Mouse (Mus musculus): ENCODE data around the gene Ift46. TPM values are rescaled to one million over a fixed set of nuclear protein-coding genes. Genes with fewer than 3 reads are reported as not detected.
A peak's percentile ranks its signal among the peaks of the same experiment; 100 is the strongest.

The Ift46 gene
- polyA plus RNA-seq, 1 experiment from 2014 or later, result 152 TPM

GRCm38 (mm10) chr9:44723008-44723407 is 44.7 kb upstream of the Ift46 start:
- Histone ChIP-seq H3K9me3 (ENCODE audit: control insufficient read depth, low read length) (no peaks in the 10 kb centered on the region), H3K27ac (replicated peaks; ENCODE audit: low read depth, low read length) (0 out of 2 replicates have a peak overlapping the region, but pooled peaks have one; percentile 15), H3K27me3 (ENCODE audit: control insufficient read depth, insufficient read depth, low read length) (no peaks in the 10 kb centered on the region), H3K4me3 (ENCODE audit: low read depth, low read length) (no peak overlapping the region), H3K4me2 (ENCODE audit: low read depth, severe bottlenecking) (no peak overlapping the region), H3K4me1 (ENCODE audit: control insufficient read depth, insufficient read depth, low read length) (peaks cover 20% of the 10 kb centered on the region), H3K9ac (ENCODE audit: low read length) (no peak overlapping the region), H3K36me3 (ENCODE audit: control insufficient read depth, insufficient read depth, low read length) (peaks cover 7% of the 10 kb centered on the region; the same call in 1 of the 2 replicates)
- WGBS, result 51% methylated on average over 7 of the region's 7 CpGs
- DNase-seq (ENCODE audit: low spot score) (no peak), ATAC-seq (ENCODE audit: insufficient number of reproducible peaks, low FRiP score, low TSS enrichment, low read depth) (no peak)

- no peaks in the 10 kb centered on the region for H3K27me3 ChIP-seq (ENCODE audit: control insufficient read depth, insufficient read depth, low read length)
- peaks cover 20% of the 10 kb centered on the region for H3K4me1 ChIP-seq (ENCODE audit: control insufficient read depth, insufficient read depth, low read length)
- H3K4me3 ChIP-seq (ENCODE audit: low read depth, low read length), result no peak overlapping the region
- no peak for DNase-seq (ENCODE audit: low spot score)
- H3K36me3 ChIP-seq (ENCODE audit: control insufficient read depth, insufficient read depth, low read length), result peaks cover 4% of the 10 kb centered on the region; the same call in 1 of the 2 replicates
- no peaks in the 10 kb centered on the region for H3K9me3 ChIP-seq (ENCODE audit: control insufficient read depth, low read length)
- H3K4me2 ChIP-seq (ENCODE audit: low read depth, severe bottlenecking), result no peak overlapping the region
- no peak for ATAC-seq (ENCODE audit: insufficient number of reproducible peaks, low FRiP score, low TSS enrichment, low read depth)
- 76% methylated on average over 11 of the region's 11 CpGs for WGBS
- H3K9ac ChIP-seq (ENCODE audit: low read length), result no peak overlapping the region
- H3K27ac ChIP-seq (replicated peaks; ENCODE audit: low read depth, low read length), result 0 out of 2 replicates have a peak overlapping the region, but pooled peaks have one; percentile 15
Measured at GRCm38 (mm10) chr9:44723521-44724041, 44.1 kb upstream of the Ift46 start.

- Histone ChIP-seq H3K4me1 (ENCODE audit: control insufficient read depth, insufficient read depth, low read length) (peaks cover 20% of the 10 kb centered on the region), H3K27ac (replicated peaks; ENCODE audit: low read depth, low read length) (no peak overlapping the region)
- WGBS, result 62% methylated on average over 6 of the region's 6 CpGs
Measured at GRCm38 (mm10) chr9:44724223-44724622, 43.5 kb upstream of the Ift46 start.

GRCm38 (mm10) chr9:44724665-44725064 is 43.0 kb upstream of the Ift46 start:
- ATAC-seq (ENCODE audit: insufficient number of reproducible peaks, low FRiP score, low TSS enrichment, low read depth) (no peak), DNase-seq (ENCODE audit: low spot score) (no peak)
- no peak overlapping the region for H3K27ac ChIP-seq (replicated peaks; ENCODE audit: low read depth, low read length)
- H3K27me3 ChIP-seq (ENCODE audit: control insufficient read depth, insufficient read depth, low read length), result no peaks in the 10 kb centered on the region
- H3K4me1 ChIP-seq (ENCODE audit: control insufficient read depth, insufficient read depth, low read length), result peaks cover 20% of the 10 kb centered on the region
- 51% methylated on average over 2 of the region's 2 CpGs for WGBS
- no peak overlapping the region for H3K9ac ChIP-seq (ENCODE audit: low read length)
- peaks cover 4% of the 10 kb centered on the region; the same call in 1 of the 2 replicates for H3K36me3 ChIP-seq (ENCODE audit: control insufficient read depth, insufficient read depth, low read length)
- H3K4me3 ChIP-seq (ENCODE audit: low read depth, low read length), result no peak overlapping the region
- H3K9me3 ChIP-seq (ENCODE audit: control insufficient read depth, low read length), result no peaks in the 10 kb centered on the region
- no peak overlapping the region for H3K4me2 ChIP-seq (ENCODE audit: low read depth, severe bottlenecking)

More at GRCm38 (mm10) chr9:44724223-44724622, 43.5 kb upstream of the Ift46 start:
- ATAC-seq (ENCODE audit: insufficient number of reproducible peaks, low FRiP score, low TSS enrichment, low read depth) (no peak), DNase-seq (ENCODE audit: low spot score) (no peak)
- H3K9me3 ChIP-seq (ENCODE audit: control insufficient read depth, low read length), result no peaks in the 10 kb centered on the region
- no peak overlapping the region for H3K4me3 ChIP-seq (ENCODE audit: low read depth, low read length)
- no peaks in the 10 kb centered on the region for H3K27me3 ChIP-seq (ENCODE audit: control insufficient read depth, insufficient read depth, low read length)
- H3K4me2 ChIP-seq (ENCODE audit: low read depth, severe bottlenecking), result no peak overlapping the region
- H3K36me3 ChIP-seq (ENCODE audit: control insufficient read depth, insufficient read depth, low read length), result peaks cover 4% of the 10 kb centered on the region; the same call in 1 of the 2 replicates
- no peak overlapping the region for H3K9ac ChIP-seq (ENCODE audit: low read length)

- Histone ChIP-seq H3K9me3 (ENCODE audit: control insufficient read depth, low read length) (no peaks in the 10 kb centered on the region), H3K27me3 (ENCODE audit: control insufficient read depth, insufficient read depth, low read length) (no peaks in the 10 kb centered on the region), H3K4me1 (ENCODE audit: control insufficient read depth, insufficient read depth, low read length) (peaks cover 9% of the 10 kb centered on the region), H3K27ac (replicated peaks; ENCODE audit: low read depth, low read length) (no peak overlapping the region), H3K4me3 (ENCODE audit: low read depth, low read length) (no peak overlapping the region), H3K36me3 (ENCODE audit: control insufficient read depth, insufficient read depth, low read length) (peaks cover 4% of the 10 kb centered on the region; the same call in 1 of the 2 replicates), H3K9ac (ENCODE audit: low read length) (no peak overlapping the region), H3K4me2 (ENCODE audit: low read depth, severe bottlenecking) (no peak overlapping the region)
- no peak for DNase-seq (ENCODE audit: low spot score)
- no peak for ATAC-seq (ENCODE audit: insufficient number of reproducible peaks, low FRiP score, low TSS enrichment, low read depth)
- 57% methylated on average over 10 of the region's 10 CpGs for WGBS
Measured at GRCm38 (mm10) chr9:44726431-44727146, 41.1 kb upstream of the Ift46 start.

GRCm38 (mm10) chr9:44727441-44727840 is 40.3 kb upstream of the Ift46 start:
- peaks cover 7% of the 10 kb centered on the region for H3K4me1 ChIP-seq (ENCODE audit: control insufficient read depth, insufficient read depth, low read length)
- 58% methylated on average over 5 of the region's 5 CpGs for WGBS
- H3K9ac ChIP-seq (ENCODE audit: low read length), result no peak overlapping the region
- H3K4me2 ChIP-seq (ENCODE audit: low read depth, severe bottlenecking), result no peak overlapping the region
- H3K9me3 ChIP-seq (ENCODE audit: control insufficient read depth, low read length), result no peaks in the 10 kb centered on the region
- H3K27me3 ChIP-seq (ENCODE audit: control insufficient read depth, insufficient read depth, low read length), result no peaks in the 10 kb centered on the region
- H3K27ac ChIP-seq (replicated peaks; ENCODE audit: low read depth, low read length), result no peak overlapping the region
- DNase-seq (ENCODE audit: low spot score), result no peak
- H3K4me3 ChIP-seq (ENCODE audit: low read depth, low read length), result no peak overlapping the region
- no peak for ATAC-seq (ENCODE audit: insufficient number of reproducible peaks, low FRiP score, low TSS enrichment, low read depth)
- H3K36me3 ChIP-seq (ENCODE audit: control insufficient read depth, insufficient read depth, low read length), result peaks cover 4% of the 10 kb centered on the region; the same call in 1 of the 2 replicates

GRCm38 (mm10) chr9:44732130-44732549 is 35.6 kb upstream of the Ift46 start:
- DNase-seq (ENCODE audit: low spot score), result no peak
- no peaks in the 10 kb centered on the region for H3K9me3 ChIP-seq (ENCODE audit: control insufficient read depth, low read length)
- H3K4me2 ChIP-seq (ENCODE audit: low read depth, severe bottlenecking), result no peak overlapping the region
- no peak overlapping the region for H3K27ac ChIP-seq (replicated peaks; ENCODE audit: low read depth, low read length)
- no peaks in the 10 kb centered on the region for H3K27me3 ChIP-seq (ENCODE audit: control insufficient read depth, insufficient read depth, low read length)
- H3K4me3 ChIP-seq (ENCODE audit: low read depth, low read length), result no peak overlapping the region
- peaks cover 10% of the 10 kb centered on the region for H3K4me1 ChIP-seq (ENCODE audit: control insufficient read depth, insufficient read depth, low read length)
- ATAC-seq (ENCODE audit: insufficient number of reproducible peaks, low FRiP score, low TSS enrichment, low read depth), result no peak
- WGBS, result 76% methylated on average over 5 of the region's 5 CpGs
- H3K36me3 ChIP-seq (ENCODE audit: control insufficient read depth, insufficient read depth, low read length), result no peaks in the 10 kb centered on the region
- no peak overlapping the region for H3K9ac ChIP-seq (ENCODE audit: low read length)

- Histone ChIP-seq H3K4me3 (ENCODE audit: low read depth, low read length) (peak overlapping the region; percentile 61), H3K9me3 (ENCODE audit: control insufficient read depth, low read length) (no peaks in the 10 kb centered on the region), H3K27ac (replicated peaks; ENCODE audit: low read depth, low read length) (peak overlapping the region; percentile 4; the same call in 1 of the 2 replicates), H3K4me1 (ENCODE audit: control insufficient read depth, insufficient read depth, low read length) (peaks cover 17% of the 10 kb centered on the region), H3K9ac (ENCODE audit: low read length) (peak overlapping the region; percentile 68; the same call in 1 of the 2 replicates), H3K27me3 (ENCODE audit: control insufficient read depth, insufficient read depth, low read length) (no peaks in the 10 kb centered on the region), H3K4me2 (ENCODE audit: low read depth, severe bottlenecking) (peak overlapping the region; percentile 98), H3K36me3 (ENCODE audit: control insufficient read depth, insufficient read depth, low read length) (no peaks in the 10 kb centered on the region)
- DNase-seq (ENCODE audit: low spot score) (no peak), ATAC-seq (ENCODE audit: insufficient number of reproducible peaks, low FRiP score, low TSS enrichment, low read depth) (no peak)
- 57% methylated on average over 12 of the region's 12 CpGs for WGBS
Measured at GRCm38 (mm10) chr9:44732921-44733530, 34.7 kb upstream of the Ift46 start.
